Mouse (Mus musculus) kidney, adult 9 months (tissue): ENCODE measurements at regions not wholly inside any gene's neighbourhood (a gene's known extent, or its start where the extent isn't known, plus 50 kb on each side); places are given as distances from the start of the nearest gene placed in this dataset.
A peak's percentile ranks its signal among the peaks of the same experiment; 100 is the strongest.

Source experiments
- DNase-seq: peaks from one replicate; pipeline ENCODE4 v3.0.0; 2022

GRCm38 (mm10) chr4:124317042-124317441 is 293.6 kb downstream of the 3100002H09Rik start:
- peak; percentile 76 for DNase-seq

DNA sequence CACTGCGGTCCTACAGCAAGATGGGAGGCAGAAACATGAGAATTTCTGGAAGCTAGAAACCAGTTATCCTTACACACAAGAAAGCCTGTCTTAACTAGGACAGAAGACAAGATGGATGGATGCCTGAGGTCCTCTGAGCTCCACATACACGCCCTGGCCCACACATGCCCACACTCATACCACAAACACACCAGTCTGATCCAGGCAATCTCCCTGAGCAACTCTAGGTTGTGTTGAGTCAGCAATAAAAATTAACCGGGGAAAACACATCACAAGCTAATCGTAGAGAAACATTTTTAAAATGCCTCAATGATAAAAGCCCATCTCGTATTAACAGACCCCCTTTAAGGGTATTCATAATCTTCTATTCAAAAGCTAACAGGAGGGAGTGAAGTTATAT is 298.9 kb downstream of the 3100002H09Rik start:
- DNase-seq, result no peak

DNA sequence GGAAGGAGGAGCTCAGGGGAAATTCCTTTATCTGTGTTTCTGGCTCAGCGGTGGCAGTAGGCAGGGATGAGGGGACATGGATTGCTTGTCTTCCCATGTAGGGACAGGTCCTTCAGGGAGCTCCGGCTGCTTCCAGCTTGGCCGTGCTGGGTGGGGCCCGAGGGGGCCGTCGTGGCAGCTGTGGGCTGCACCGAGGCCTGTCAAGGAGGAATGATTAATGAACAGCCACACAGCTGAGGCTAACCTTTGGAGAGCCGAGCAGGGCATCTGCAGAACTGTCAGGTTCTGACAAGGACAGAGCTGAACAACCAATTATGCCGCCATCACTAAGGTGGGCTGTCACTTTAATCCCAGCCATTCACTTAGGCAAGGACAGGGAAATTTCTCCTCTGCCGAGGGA is 300.0 kb downstream of the 3100002H09Rik start:
- DNase-seq, result no peak

- no peak for DNase-seq
Measured at GRCm38 (mm10) chr4:124305871-124306555, 304.6 kb downstream of the 3100002H09Rik start.

DNA sequence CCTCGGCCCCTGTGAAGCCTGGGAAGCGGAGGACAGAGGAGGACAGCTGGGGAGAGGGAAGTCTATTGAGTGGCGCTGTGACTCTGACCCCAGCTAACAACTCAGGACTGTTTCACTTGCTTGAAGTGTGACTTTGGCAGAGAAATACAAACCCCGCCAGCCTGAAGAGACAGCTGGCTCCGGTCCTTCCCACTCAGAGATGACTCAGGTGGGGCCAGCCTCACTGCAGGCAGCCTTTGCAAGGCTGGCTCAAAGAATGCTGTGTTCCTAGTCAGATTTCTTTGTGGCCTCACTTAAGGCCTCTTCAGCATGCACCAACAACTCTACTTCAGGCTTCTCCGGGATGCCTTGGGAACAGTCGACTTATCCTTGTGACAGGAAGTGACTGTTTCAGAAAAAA is 307.7 kb downstream of the 3100002H09Rik start:
- no peak for DNase-seq

DNA sequence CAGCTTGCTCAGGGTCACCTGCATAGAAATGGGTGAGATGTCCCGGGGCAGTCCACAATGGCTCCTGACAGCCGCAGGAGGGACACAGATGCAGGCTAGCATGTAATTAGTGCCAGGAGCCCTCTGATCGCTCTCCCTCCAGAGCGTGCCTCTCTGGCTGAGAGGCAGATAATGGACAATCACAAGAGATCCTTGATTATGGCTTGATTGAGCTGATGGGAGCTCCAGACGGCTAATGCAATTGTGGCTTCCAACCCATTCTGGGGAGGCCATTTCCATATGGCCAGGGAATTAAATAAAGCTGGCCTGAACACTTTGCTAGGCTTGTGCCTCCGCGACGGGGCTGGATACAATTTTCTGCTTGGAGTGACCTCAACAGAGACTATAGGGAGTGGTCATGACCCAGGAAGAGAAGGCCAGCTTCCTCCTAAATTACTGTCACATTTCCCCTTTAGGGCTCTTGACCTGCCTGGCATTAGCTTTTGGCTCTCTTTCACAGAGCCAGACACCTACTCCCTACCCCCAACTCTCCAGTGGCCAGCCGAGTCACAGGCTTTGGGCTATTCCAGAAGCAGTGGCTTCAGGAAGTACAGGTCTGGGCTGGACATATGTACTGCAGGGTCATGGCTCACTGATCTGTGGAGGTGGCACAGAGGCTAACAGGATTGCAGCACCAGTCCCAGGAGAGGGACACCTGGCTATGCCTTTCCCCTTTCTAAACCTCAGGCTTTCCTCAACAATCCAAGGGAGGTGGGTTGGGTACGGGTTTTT is 311.8 kb downstream of the 3100002H09Rik start:
- no peak for DNase-seq

DNA sequence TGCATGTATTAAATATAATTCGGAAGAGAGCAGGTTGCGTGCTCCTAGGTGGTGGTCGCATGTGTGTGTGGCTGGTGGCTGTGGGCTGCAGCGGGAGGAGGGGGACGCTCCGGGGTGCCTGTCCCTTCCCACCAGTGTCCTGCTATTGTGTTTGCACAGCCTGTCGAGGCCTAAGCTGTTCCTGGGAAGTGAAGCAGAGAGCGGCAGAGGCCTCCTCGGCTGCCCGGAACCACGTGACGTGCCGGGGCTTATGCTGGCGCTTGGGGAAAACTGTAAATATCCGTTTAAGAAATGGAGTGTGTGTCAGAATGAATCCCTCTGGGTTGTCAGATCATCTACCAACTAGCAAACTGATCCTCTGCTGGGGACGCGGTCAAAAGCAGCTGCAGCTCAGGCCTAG is 318.3 kb downstream of the 3100002H09Rik start:
- no peak for DNase-seq

DNA sequence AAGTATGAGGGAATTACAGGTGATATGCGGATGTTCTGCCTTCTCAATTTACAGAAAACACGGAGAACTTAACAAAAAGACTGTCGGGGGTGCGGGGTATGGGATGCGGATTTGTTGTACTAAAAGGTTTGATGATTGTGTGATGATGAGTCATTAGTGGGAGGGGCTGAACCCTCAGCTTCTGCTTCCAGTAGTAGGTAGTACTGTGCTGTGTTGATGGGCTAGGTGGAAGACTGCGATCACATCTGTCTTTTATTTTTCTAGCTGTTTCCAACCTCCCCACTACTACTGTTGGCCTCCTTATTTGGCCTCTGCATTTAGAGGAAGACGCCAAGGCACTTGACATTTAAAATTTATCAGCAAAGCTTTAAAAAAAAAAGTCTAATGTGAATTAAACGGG is 318.8 kb downstream of the 3100002H09Rik start:
- no peak for DNase-seq

DNA sequence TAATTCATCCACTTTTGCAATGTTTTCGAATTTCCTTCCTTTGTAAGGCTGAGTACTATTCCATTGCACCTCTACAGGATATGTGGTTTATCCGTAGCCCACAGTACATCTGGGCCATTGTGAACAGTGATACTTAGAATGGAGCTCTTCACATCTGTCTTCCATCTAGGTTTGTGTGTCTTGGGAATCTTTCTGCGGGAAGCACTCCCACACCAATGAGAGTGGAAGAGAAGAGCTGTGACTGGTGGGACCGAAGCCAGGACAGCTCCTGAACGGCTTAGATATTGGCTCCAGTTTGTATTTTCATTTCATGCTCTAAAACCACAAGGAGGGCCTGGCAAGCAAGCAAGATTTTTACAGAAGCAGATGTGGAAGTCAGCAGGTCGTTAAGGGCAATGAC is 323.1 kb downstream of the 3100002H09Rik start:
- peak; percentile 22 for DNase-seq

GRCm38 (mm10) chr4:124278681-124279080 is 331.9 kb downstream of the 3100002H09Rik start:
- DNase-seq, result no peak

DNA sequence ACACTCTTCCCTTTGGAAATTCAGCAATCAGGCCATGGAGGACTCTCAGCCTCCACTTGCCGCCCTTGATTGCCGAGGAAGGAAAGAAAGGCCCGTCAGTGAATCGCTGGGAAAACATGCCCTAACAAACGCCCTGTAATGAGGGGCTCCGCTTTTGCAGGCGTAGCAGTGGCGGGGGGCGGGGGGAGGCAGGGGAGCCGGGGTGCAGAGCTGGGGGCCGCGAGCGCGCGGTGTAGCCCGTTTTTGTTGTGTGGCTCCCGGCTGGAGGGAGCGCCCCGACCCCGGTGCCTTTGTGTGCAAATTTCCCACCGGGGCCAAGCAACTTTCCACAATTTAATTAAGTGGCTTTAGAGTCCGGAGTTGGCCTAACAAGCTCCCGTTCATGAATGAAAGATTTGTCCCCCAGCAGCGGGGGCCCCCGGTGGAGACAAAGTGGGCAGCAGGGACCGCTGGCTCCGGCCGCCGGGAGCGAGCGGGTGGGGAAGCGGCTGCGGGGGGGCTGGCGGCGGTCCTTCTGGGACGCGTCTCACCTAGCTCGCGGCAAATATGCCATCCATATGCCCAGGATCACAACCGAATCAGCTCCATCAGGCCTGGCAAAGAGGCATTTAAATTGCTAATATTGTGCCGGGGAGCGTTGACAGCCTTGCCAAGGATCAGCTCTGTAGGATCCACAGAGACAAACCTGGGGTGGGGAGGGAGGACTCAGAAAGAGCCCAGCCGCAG is 333.0 kb downstream of the 3100002H09Rik start:
- DNase-seq, result no peak

DNA sequence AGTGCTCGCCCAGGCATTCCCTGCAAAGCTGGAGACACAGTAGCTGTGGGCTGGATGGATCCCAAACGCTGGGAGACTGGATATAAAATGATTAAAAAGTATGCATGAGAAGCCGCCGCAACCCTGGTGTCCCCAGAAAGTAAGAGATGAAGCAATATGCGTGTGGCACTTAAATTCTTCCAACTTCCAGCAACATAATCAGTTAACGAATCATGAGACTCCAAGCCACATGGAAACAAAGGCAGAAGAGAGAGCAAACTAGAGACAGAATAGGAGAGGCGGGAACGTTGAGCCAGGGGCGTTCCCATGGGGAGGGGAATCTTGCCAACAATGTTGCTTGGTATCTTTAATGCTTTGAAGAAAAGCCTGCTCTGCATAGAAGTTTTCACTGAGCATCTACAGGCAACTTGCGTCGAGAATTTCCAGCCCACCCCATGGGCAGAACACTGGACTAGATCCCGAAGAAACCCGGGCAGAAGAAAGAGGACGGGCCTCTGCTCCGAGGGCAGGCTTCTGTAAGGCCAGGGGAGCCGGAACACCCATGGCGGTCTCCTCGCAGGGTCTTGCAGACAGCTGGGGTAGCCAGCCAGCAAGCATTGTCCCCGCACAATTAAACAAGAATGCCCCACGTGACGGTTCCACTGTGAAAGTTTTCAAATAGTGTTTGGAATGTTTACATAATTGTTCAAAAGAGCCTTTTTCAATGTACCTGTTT is 333.7 kb downstream of the 3100002H09Rik start:
- DNase-seq, result no peak

DNA sequence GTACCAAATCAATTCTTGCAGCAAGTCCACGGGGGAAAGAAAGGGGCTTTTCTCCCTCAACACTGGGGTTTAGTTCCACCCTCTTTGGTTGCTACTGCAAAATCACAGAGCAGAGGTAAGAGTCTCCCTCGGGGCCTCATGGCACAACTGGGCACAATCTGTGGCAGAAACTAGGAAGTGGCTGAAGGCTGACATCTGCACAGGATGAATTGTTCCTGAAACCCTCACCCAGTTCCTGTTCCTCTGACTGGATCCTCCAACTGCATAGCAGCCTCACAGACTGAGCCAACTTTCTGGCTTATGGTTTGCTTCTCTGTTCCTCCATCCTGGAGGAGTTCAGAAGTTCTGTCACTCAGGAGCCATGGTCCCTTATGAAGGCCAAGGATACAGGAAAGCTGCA is 338.6 kb downstream of the 3100002H09Rik start:
- no peak for DNase-seq

- peak; percentile 24 for DNase-seq
Measured at GRCm38 (mm10) chr4:124268404-124268803, 342.2 kb downstream of the 3100002H09Rik start.

GRCm38 (mm10) chr4:124266573-124266972 is 344.0 kb downstream of the 3100002H09Rik start:
- DNase-seq, result no peak

GRCm38 (mm10) chr4:124265527-124265926 is 345.1 kb downstream of the 3100002H09Rik start:
- no peak for DNase-seq

GRCm38 (mm10) chr4:124257006-124257405 is 339.2 kb upstream of the 4930535I16Rik start:
- DNase-seq, result peak; percentile 36

DNA sequence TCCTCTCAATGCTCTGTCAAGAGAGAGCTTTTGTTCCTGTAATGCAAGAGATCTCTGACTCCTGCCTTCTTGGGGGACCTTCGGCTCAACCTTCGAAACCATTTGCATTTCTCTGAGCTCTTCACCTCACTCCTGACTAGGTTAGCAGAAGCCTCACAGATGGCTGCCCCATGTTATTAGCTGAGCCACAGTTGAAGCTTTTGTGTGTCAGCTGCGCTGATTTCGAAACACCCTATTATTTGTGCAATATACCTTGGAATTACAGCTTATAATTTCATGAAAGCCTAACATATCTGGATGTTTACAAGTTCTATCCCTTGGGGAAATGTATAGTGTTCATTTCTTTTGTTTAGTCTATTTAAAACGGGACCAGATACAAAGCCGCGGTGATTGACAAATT is 338.7 kb upstream of the 4930535I16Rik start:
- no peak for DNase-seq

- DNase-seq, result no peak
Measured at GRCm38 (mm10) chr4:124255183-124255543, 337.3 kb upstream of the 4930535I16Rik start.

DNA sequence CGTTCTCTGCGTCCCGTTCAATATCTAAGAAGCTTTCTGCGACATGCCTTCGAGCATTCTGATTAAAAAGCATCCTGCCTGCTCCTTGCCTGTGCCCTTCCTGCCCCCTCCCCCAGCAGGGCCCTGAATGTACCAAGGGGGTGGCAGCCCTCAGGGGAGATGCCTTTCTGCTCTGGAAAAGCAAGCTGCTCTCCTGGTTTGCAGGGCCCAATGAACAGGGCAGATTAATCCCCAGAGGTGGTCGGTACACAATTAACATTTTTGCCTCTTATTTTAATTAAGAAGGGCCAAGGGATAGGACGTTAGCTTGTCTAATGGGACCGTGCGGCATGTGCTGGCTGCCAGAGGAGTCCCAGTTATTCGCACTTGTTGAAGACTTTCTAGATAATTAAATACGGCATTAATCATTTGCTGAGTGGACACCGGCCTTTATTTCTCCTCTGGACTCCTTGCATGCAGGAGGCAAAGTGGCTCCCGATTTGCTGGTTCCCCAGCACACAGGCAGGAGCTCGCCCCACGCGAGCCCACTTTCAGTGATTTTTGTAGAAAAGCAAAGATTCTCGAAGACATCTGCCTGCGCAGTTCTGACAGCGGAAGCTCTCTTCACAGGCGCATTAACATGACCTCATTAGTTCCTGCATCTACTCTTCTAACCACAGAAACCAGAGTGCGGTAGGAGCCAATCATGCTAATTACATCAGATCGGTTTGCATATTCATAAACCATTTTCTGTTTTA is 336.8 kb upstream of the 4930535I16Rik start:
- no peak for DNase-seq

- no peak for DNase-seq
Measured at GRCm38 (mm10) chr4:124241600-124241999, 323.8 kb upstream of the 4930535I16Rik start.

GRCm38 (mm10) chr4:124236476-124236875 is 318.7 kb upstream of the 4930535I16Rik start:
- DNase-seq, result peak; percentile 49
